Mouse (Mus musculus): ENCODE data around the gene Cbx7.

GRCm38 (mm10) chr15:79929734-79930133 is 41.2 kb downstream of the Cbx7 start:
- TF ChIP-seq CTCF (IDR thresholded peaks at IDR 0.05; ENCODE audit: low read depth, low read length) = no peak
- TF ChIP-seq POLR2A (IDR thresholded peaks at IDR 0.05; ENCODE audit: extremely low read depth, insufficient read depth, low read length) = no peak
